Mouse (Mus musculus) ES-E14 (cell line): ENCODE data around the gene Gm17651. TPM values are rescaled to one million over a fixed set of nuclear protein-coding genes. Genes with fewer than 3 reads are reported as not detected.

Experiments used
- DNase-seq: peaks from one replicate; pipeline ENCODE4 v3.0.0-alpha.2; 2013; ENCODE audit warnings: low read depth, low spot score
- H3K27ac ChIP-seq: 2 replicates; pipeline ENCODE4 v1.5.1; 2012; ENCODE audit warnings: low read depth, mild to moderate bottlenecking, low read length, moderate library complexity, mixed read lengths; ENCODE audit not compliant: poor library complexity, insufficient read depth, severe bottlenecking
- H3K36me3 ChIP-seq: 2 replicates; pipeline ENCODE4 v1.6.1; 2012; ENCODE audit warnings: mild to moderate bottlenecking, low read length, moderate library complexity, mixed read lengths; ENCODE audit not compliant: control insufficient read depth, poor library complexity, insufficient read depth, severe bottlenecking
- H3K4me1 ChIP-seq, 2 experiments: fragments of 150-350 bp in 1 of 2; sonication (generic) in 1 of 2; 2 replicates each; pipeline ENCODE4 v1.6.1; 2012; ENCODE audit warnings: low read length in 2 of 2, mild to moderate bottlenecking in 1 of 2, mixed read lengths in 1 of 2; ENCODE audit not compliant: control insufficient read depth in 2 of 2, insufficient read depth in 2 of 2, poor library complexity in 1 of 2
- H3K4me3 ChIP-seq, 2 experiments: fragments of 150-350 bp in 1 of 2; sonication (generic) in 1 of 2; 2 replicates each; pipeline ENCODE4 v1.5.1; 2012; ENCODE audit warnings: low read length in 2 of 2, low read depth in 1 of 2, mild to moderate bottlenecking in 1 of 2, mixed read lengths in 1 of 2; ENCODE audit not compliant: insufficient read depth in 1 of 2, poor library complexity in 1 of 2, severe bottlenecking in 1 of 2
- H3K9ac ChIP-seq: 2 replicates; pipeline ENCODE4 v1.6.1; 2012; ENCODE audit warnings: low read depth, mild to moderate bottlenecking, low read length, mixed read lengths; ENCODE audit not compliant: poor library complexity, insufficient read depth, severe bottlenecking
- H3K9me3 ChIP-seq: fragments of 150-350 bp; sonication (generic); 2 replicates; pipeline ENCODE4 v1.6.1; 2012; ENCODE audit warnings: low read depth, mild to moderate bottlenecking, low read length; ENCODE audit not compliant: control insufficient read depth, insufficient read depth
- CHD2 ChIP-seq: IDR thresholded peaks from 2 replicates; pipeline ENCODE4 v1.6.1; 2014; ENCODE audit warnings: mild to moderate bottlenecking, low read depth, low read length, inconsistent platforms
- HCFC1 ChIP-seq: IDR thresholded peaks from 2 replicates; pipeline ENCODE4 v1.6.1; 2012; ENCODE audit warnings: low read length, inconsistent platforms, borderline replicate concordance; ENCODE audit not compliant: insufficient read depth
- MAFK ChIP-seq: IDR thresholded peaks from 2 replicates; pipeline ENCODE4 v1.6.1; 2014; ENCODE audit warnings: mild to moderate bottlenecking, low read depth, low read length, inconsistent platforms; ENCODE audit not compliant: insufficient read depth
- ZC3H11A ChIP-seq: IDR thresholded peaks from 2 replicates; pipeline ENCODE4 v1.6.1; 2012; ENCODE audit warnings: low read depth, mild to moderate bottlenecking, inconsistent platforms, low read length, borderline replicate concordance
- ZNF384 ChIP-seq: IDR thresholded peaks from 2 replicates; pipeline ENCODE4 v1.6.1; 2012; ENCODE audit warnings: low read depth, low read length, inconsistent platforms
- in situ Hi-C, 2 experiments: fragments of 600-800 bp; cut with MboI; formaldehyde crosslinking; loops; one replicate each; pipeline ENCODE4 v1.15.1; 2025; ENCODE audit warnings: low sequenced_read_pairs in 2 of 2, inconsistent platforms in 1 of 2; ENCODE audit not compliant: unreplicated experiment in 2 of 2
- total RNA-seq: library from RNA; depleted of rRNA; stranded (reverse); fragments of 300-350 nt; gene quantifications from 2 replicates; pipeline ENCODE4 v1.2.3, GENCODE M21; 2012

The Gm17651 gene
- total RNA-seq, 1 experiment, result not detected

- no peak for DNase-seq
- Histone ChIP-seq H3K4me3 (no peak overlapping the region), H3K9me3 (no peaks in the 10 kb centered on the region), H3K36me3 (0 out of 2 replicates have a peak, but pooled peaks cover 2% of the 10 kb centered on the region), H3K4me1 (peaks cover 2 to 3% of the 10 kb centered on the region in 2 experiments; a peak in 1 of 4 replicates), H3K27ac (no peak overlapping the region), H3K9ac (no peak overlapping the region)
- in situ Hi-C loops, result no loop called here
- TF ChIP-seq ZNF384, result no peak
- no peak for TF ChIP-seq HCFC1
- no peak for TF ChIP-seq MAFK
- TF ChIP-seq CHD2, result no peak
- no peak for TF ChIP-seq ZC3H11A
Observed at GRCm38 (mm10) chr3:97676126-97676525, 1.6 kb upstream of the Gm17651 start.

GRCm38 (mm10) chr3:97667093-97667675 lies 7.3 kb downstream of the Gm17651 start:
- H3K36me3 ChIP-seq, result peaks cover 24% of the 10 kb centered on the region; the same call in 1 of the 2 replicates
- in situ Hi-C loops, result no loop called here
- DNase-seq, result no peak
- H3K27ac ChIP-seq, result no peak overlapping the region
- H3K4me1 ChIP-seq, result no peaks in the 10 kb centered on the region
- H3K9ac ChIP-seq, result no peak overlapping the region
- no peaks in the 10 kb centered on the region for H3K9me3 ChIP-seq
- no peak overlapping the region for H3K4me3 ChIP-seq
- TF ChIP-seq ZC3H11A, result no peak
- no peak for TF ChIP-seq ZNF384
- TF ChIP-seq HCFC1, result no peak
- TF ChIP-seq MAFK, result no peak
- TF ChIP-seq CHD2, result no peak

GRCm38 (mm10) chr3:97666154-97666553 lies 8.3 kb downstream of the Gm17651 start:
- Histone ChIP-seq H3K9ac (no peak overlapping the region), H3K27ac (no peak overlapping the region), H3K36me3 (peaks cover 23% of the 10 kb centered on the region; the same call in 1 of the 2 replicates), H3K9me3 (no peaks in the 10 kb centered on the region), H3K4me1 (no peaks in the 10 kb centered on the region), H3K4me3 (no peak overlapping the region)
- DNase-seq, result no peak
- in situ Hi-C loops, result no loop called here
- TF ChIP-seq CHD2, result no peak
- no peak for TF ChIP-seq ZC3H11A
- TF ChIP-seq ZNF384, result no peak
- no peak for TF ChIP-seq MAFK
- no peak for TF ChIP-seq HCFC1

GRCm38 (mm10) chr3:97665525-97665924 lies 9.0 kb downstream of the Gm17651 start:
- peaks cover 22% of the 10 kb centered on the region; the same call in 1 of the 2 replicates for H3K36me3 ChIP-seq
- no peak overlapping the region for H3K27ac ChIP-seq

More at GRCm38 (mm10) chr3:97665525-97665924, 9.0 kb downstream of the Gm17651 start:
- DNase-seq, result no peak
- H3K4me1 ChIP-seq, result no peaks in the 10 kb centered on the region
- in situ Hi-C loops, result no loop called here
- no peak overlapping the region for H3K4me3 ChIP-seq
- H3K9me3 ChIP-seq, result no peaks in the 10 kb centered on the region
- TF ChIP-seq ZNF384, result no peak
- TF ChIP-seq ZC3H11A, result no peak
- TF ChIP-seq CHD2, result no peak
- TF ChIP-seq MAFK, result no peak
- TF ChIP-seq HCFC1, result no peak
- no peak overlapping the region for H3K9ac ChIP-seq
